Mouse (Mus musculus) small intestine, adult 2 months (tissue): ENCODE data around the gene Nol3.

ENCODE experiments used
- CTCF ChIP-seq: fragments of 200-500 bp; IDR thresholded peaks from 2 replicates; pipeline ENCODE4 v1.5.1; 2012; ENCODE audit warnings: low read depth, mild to moderate bottlenecking, control low read depth, inconsistent platforms, low read length, moderate library complexity, mixed read lengths; ENCODE audit not compliant: insufficient replicate concordance, insufficient read length; ENCODE audit errors: extremely low read depth
- POLR2A ChIP-seq: fragments of 200-500 bp; IDR thresholded peaks from 2 replicates; pipeline ENCODE4 v1.6.1; 2012; ENCODE audit warnings: low read depth, mild to moderate bottlenecking, control low read depth, inconsistent platforms, low read length, moderate library complexity

GRCm38 (mm10) chr8:105280567-105280966, 4.6 kb downstream of the Nol3 start:
- no peak for TF ChIP-seq CTCF
- TF ChIP-seq POLR2A = no peak
